12 mouse cellular contexts compared by ENCODE assay signal in the genomic region with DNA sequence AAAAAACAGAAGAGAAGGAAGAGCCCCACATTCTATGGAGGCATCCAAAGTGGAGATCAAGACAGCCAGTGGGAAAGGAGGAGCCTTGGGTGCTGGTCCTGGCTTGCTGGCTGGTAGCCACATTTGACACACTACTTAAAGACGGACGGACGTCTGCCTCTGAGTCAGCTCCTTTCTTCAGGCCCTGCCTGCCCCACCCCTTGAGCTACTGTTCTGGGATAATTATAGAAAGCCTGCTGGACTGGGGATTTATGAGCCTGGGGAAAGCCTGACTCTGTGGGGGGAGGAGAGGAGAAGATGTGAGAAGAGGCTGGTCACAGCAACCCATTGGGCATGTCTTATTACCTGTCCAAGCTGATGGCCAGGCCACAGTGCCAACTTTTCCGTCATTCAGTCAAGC. TPM values are rescaled to one million over a fixed set of nuclear protein-coding genes. Genes with fewer than 3 reads are reported as not detected.
DNase-seq lines count a peak whose midpoint lies in the region; ATAC-seq and TF ChIP-seq lines count a peak whose summit lies in the region.
"Had no signal": no experiment of that assay in that cellular context is flagged by ENCODE, and none has a peak within 500 bp of the region (broad histone marks: within the 10 kb centered on the region; RNA-seq: fewer than 3 reads in every experiment).

No protein-coding gene starts in this region.

- H3K27ac ChIP-seq in kidney, adult 2 months (ENCODE audit: insufficient read depth, low read depth, low read length), result no peak overlapping the region
- H3K27ac ChIP-seq in heart, embryonic 15.5 days, result no peak overlapping the region
- H3K27ac ChIP-seq: neural tube, embryonic 15.5 days had no signal

- ATAC-seq in heart, embryonic 15.5 days (replicated peaks; ENCODE audit: insufficient number of reproducible peaks, insufficient read depth, low FRiP score, low read depth), result peak; percentile 50

- H3K36me3 ChIP-seq in kidney, adult 2 months (ENCODE audit: control insufficient read depth, insufficient read depth, low read length), result no peaks in the 10 kb centered on the region
- no peaks in the 10 kb centered on the region for H3K36me3 ChIP-seq in heart, embryonic 15.5 days
- H3K36me3 ChIP-seq: neural tube, embryonic 15.5 days had no signal

- no peak for TF ChIP-seq POLR2A in kidney, adult 2 months (IDR thresholded peaks at IDR 0.05; ENCODE audit: low read depth, low read length)

- H3K4me2 ChIP-seq in heart, embryonic 15.5 days, result peak overlapping the region; percentile 22; the same call in 1 of the 2 replicates
- H3K4me2 ChIP-seq: liver, embryonic 11.5 days; neural tube, embryonic 15.5 days had no signal

- no peak for TF ChIP-seq CTCF in kidney, adult 2 months (conservative IDR thresholded peaks at IDR 0.05; ENCODE audit: insufficient read depth, insufficient read length, low read depth, low read length)

- no peak overlapping the region for H3K4me3 ChIP-seq in kidney, adult 2 months (ENCODE audit: insufficient read depth, low read depth, low read length)
- no peak overlapping the region for H3K4me3 ChIP-seq in heart, embryonic 15.5 days
- H3K4me3 ChIP-seq: neural tube, embryonic 15.5 days had no signal

- no peaks in the 10 kb centered on the region for H3K4me1 ChIP-seq in kidney, adult 2 months (ENCODE audit: control insufficient read depth, insufficient read depth, low read length)
- peaks cover 15% of the 10 kb centered on the region for H3K4me1 ChIP-seq in heart, embryonic 15.5 days (replicated peaks)
- H3K4me1 ChIP-seq: neural tube, embryonic 15.5 days had no signal

- H3K9ac ChIP-seq in heart, embryonic 15.5 days, result no peak overlapping the region
- H3K9ac ChIP-seq: neural tube, embryonic 15.5 days had no signal

- no peaks in the 10 kb centered on the region for H3K27me3 ChIP-seq in kidney, adult 2 months (replicated peaks; ENCODE audit: control insufficient read depth, insufficient read depth, low read length)
- H3K27me3 ChIP-seq in heart, embryonic 15.5 days, result 0 out of 2 replicates have a peak, but pooled peaks cover 9% of the 10 kb centered on the region
- H3K27me3 ChIP-seq: neural tube, embryonic 15.5 days had no signal

- intact Hi-C loops in left cerebral cortex, postnatal 25 days (cut with DNase I), result no loop called here

- no peaks in the 10 kb centered on the region for H3K9me3 ChIP-seq in heart, embryonic 15.5 days (replicated peaks)
- H3K9me3 ChIP-seq: neural tube, embryonic 15.5 days had no signal

- DNase-seq in kidney, adult 2 months, result peak; percentile 34
- DNase-seq in kidney, adult 9 months, result no peak
- DNase-seq in 3134 (ENCODE audit: extremely low read depth, insufficient read length, low spot score) (peak; percentile 22), MN1 (ENCODE audit: low spot score) (peak; percentile 58)
- DNase-seq in left cerebral cortex, postnatal 25 days (ENCODE audit: low spot score in 2 of 2), result no peak
- no peak for DNase-seq in ovary, adult 18-20 months (ENCODE audit: low spot score)
- DNase-seq: cerebellum, adult 11-12 months; right cerebral cortex, postnatal 25 days had no signal

- WGBS in kidney, adult 2 months, result 37% methylated on average over 4 of the region's 4 CpGs
- WGBS in heart, embryonic 15.5 days, result 27% methylated on average over 4 of the region's 4 CpGs

RNA-seq across cellular contexts. Expression of a gene that starts 12.1 kb away (rescaled TPM):
- polyA plus RNA-seq in kidney, adult 2 months (2012; rRNA removed), result 0.25 and 0.41 TPM in 2 replicates
- 12.2 and 14.5 TPM in 2 replicates for polyA plus RNA-seq in heart, embryonic 15.5 days (2015; fragmentation: Nextera tagmentation; extraction: Ambion mirVana)
- not detected for total RNA-seq in left cerebral cortex, postnatal 25 days (2021)
- total RNA-seq: left cerebral cortex, postnatal 14 days had no signal
- polyA plus RNA-seq: neural tube, embryonic 15.5 days had no signal

RNA-seq across cellular contexts. Expression of a gene that starts 45.0 kb away (rescaled TPM):
- polyA plus RNA-seq in kidney, adult 2 months (2012; rRNA removed), result 8.0 and 8.5 TPM in 2 replicates
- polyA plus RNA-seq in heart, embryonic 15.5 days (2015; fragmentation: Nextera tagmentation; extraction: Ambion mirVana), result 6.7 and 9.5 TPM in 2 replicates
- total RNA-seq in left cerebral cortex, postnatal 25 days (2021), result 10 to 100 TPM; 19.1 to 19.4 TPM

Comparison
In these comparisons a context has a peak if more than half of its experiments do, and no peak if none do; other contexts are left out.
1. DNase-seq: peak in kidney, adult 2 months (single experiment), 3134 (single experiment) and MN1 (single experiment); none in kidney, adult 9 months (single experiment), left cerebral cortex, postnatal 25 days (0 of 2) and ovary, adult 18-20 months (single experiment).